Mouse (Mus musculus): ENCODE measurements around the gene Nacad.
"Not testable (repeated sequence)": the region's sequence is repeated elsewhere in the genome, so short reads cannot be mapped to it uniquely, and the experiment has no call there.

Nacad gene

DNA sequence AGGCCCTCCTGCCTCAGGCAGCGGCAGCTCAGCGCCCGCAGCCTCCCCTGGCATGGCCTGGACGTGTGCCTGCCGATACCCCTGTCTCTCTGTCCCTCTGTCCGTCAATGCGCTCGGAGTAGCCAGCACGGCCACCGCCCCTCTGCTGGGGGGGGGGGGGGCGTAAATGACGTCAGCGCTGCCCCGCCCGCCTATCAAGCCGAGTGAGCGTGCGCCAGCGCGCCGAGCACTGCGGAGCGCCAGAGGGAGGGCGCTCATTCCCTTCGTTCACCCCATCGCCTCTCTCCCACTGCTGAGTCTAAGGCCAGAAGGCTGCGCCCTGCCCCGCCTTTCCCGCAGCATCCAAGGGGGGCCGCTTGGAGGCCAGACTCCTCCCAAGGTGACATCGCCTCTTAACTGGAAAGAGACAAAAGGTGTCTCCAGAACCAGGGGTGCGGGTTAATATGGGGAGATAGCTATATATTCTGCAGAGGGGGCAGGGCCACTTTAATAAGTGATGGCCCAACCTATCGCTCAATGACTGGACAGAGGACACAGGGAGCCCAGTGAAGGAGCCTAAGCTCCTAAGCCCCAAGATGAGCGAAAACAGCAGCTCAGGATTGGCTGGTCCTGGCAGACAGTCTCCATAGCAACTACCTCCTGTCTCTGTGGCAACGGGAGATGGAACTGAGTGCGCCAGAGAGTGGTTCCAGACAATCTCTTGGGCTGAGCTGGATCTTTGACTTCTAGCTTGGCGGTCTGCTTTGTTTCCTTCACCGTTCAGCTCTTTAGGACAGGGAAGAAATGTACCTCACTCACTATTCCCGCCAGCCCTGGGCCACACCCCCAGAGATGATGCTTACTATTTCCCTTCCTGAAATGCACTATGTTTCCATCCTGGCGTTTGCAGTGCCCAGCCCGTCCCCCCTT lies at the start of gene Nacad:
Gene Nacad (minus strand): TSS at position 563 of the 909 bp plus-strand sequence.
- no peak for DNase-seq

- peak; percentile 43 for DNase-seq
Observed at GRCm38 (mm10) chr11:6654903-6655302, 49.0 kb upstream of the Nacad start.

GRCm38 (mm10) chr11:6652978-6653377 lies 47.1 kb upstream of the Nacad start:
- DNase-seq: not testable (repeated sequence)

- no peak for DNase-seq
Observed at GRCm38 (mm10) chr11:6650519-6650918, 44.7 kb upstream of the Nacad start.

- DNase-seq: no peak
Observed at GRCm38 (mm10) chr11:6647831-6648724, 42.2 kb upstream of the Nacad start.

GRCm38 (mm10) chr11:6644566-6644965 lies 38.7 kb upstream of the Nacad start:
- no peak for DNase-seq

GRCm38 (mm10) chr11:6639072-6639471 lies 33.2 kb upstream of the Nacad start:
- DNase-seq: no peak

GRCm38 (mm10) chr11:6638537-6638936 lies 32.7 kb upstream of the Nacad start, which contains the start of gene Wap:
Gene Wap, minus strand, starts transcription at chr11:6638637.
- no peak for DNase-seq

GRCm38 (mm10) chr11:6636150-6636549 lies 30.3 kb upstream of the Nacad start:
- DNase-seq: no peak

DNA sequence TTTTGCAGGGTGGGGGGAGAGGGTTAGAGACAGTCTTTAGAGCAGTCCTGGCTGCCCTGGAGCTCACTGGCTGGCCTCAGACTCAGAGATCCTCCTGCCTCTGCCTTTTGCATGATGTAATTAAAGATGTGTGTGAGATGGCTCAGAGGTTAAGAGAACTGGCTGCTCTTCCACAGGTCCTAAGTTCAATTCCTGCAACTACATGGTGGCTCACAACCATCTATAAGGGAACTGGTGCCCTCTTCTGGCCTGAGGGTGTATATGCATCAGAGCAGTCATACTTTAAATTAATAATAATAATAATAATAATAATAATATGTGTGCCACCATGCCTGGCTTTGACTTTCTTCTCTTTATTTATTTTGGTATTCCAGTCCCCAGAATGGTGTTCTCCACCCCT lies 23.8 kb upstream of the Nacad start:
- no peak for DNase-seq

GRCm38 (mm10) chr11:6628568-6628967 lies 22.7 kb upstream of the Nacad start:
- peak; percentile 35 for DNase-seq

GRCm38 (mm10) chr11:6627731-6628130 lies 21.9 kb upstream of the Nacad start:
- no peak for DNase-seq

GRCm38 (mm10) chr11:6626388-6626772 lies 20.5 kb upstream of the Nacad start:
- no peak for DNase-seq

- peak; percentile 93 for DNase-seq
Observed at GRCm38 (mm10) chr11:6625478-6626387, 19.9 kb upstream of the Nacad start, which contains the start of gene Tbrg4. Gene Tbrg4, minus strand, starts transcription at chr11:6626067.

GRCm38 (mm10) chr11:6624619-6625382 lies 18.9 kb upstream of the Nacad start:
- no peak for DNase-seq

- DNase-seq: no peak
Observed at GRCm38 (mm10) chr11:6623704-6624103, 17.9 kb upstream of the Nacad start.

- DNase-seq: peak; percentile 31
Observed at GRCm38 (mm10) chr11:6615250-6616205, 9.7 kb upstream of the Nacad start.

DNA sequence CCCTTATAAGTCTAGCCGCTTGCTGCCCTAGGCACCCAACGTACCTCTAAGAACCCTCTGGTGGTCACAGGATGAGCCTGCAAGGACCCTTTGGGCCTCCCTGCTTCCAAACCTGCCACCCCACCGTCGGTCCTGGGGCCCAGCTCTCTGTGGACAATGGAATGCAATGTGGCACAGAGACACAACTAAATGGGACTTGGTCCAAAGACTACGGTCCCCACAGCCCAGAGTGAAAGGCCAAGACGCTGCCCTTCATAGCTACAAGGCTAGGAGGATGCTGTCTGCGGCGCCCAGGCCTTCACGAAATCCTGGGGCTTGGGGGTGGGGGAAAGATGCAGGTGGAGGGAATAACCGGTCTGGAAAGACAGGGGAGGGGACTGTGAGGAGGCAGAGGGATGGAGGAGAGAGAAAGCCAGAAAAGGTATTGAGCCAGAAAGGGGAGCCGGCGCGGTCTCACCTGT lies 802 bp downstream of the Nacad start:
- DNase-seq: no peak

DNA sequence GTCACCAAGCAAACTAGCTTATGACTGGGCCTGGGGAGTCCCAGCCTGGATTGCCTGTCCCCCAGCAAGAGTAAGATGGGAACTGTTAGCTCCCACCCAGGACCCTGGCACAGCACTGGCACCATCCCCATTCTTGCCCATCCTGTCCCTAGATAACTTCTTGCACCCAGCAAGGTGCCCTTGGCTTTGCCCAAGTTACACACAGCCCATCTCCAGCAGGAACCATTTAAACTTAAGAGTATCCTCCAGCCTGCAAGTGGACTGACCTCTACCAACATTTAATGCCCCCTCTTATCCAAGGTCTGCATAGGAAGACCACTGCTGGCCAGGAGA lies 1.3 kb downstream of the Nacad start:
- no peak for DNase-seq

DNA sequence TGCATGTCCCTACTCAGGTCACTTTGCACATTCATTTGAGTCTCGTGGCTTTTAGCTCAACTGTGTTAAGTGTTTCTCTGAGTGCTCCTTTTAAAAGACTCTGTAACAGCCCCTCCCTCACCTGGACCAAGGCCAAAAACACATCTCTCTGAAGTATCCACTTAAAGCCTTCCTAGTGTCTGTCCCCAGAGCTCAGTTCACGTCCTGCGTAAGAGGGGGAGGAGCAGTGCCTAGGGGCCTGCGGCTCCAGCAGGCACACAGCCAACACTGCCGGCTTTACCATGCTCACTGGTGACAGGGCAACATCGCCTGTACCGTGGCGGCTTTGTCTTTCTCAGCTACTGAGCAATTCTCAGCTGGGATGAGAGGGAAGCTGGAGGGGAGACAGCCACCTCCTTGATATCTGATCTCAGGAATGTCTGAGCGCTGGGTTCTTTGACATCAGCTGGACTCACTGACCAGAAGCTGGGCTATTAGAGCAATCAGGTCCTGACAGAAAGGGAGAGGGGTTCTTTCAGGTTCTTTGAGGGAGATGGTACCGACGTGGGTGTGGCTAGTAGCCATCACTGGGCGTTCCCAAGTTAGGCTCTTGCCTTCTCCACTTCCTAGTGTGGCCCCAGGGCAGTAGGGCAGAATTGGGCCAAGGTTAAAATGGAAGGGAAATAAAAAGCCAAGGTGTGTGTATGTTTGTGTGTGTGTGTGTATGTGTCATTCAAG lies 1.8 kb downstream of the Nacad start:
- no peak for DNase-seq
